Mouse (Mus musculus) liver, adult 2 months (tissue): ENCODE measurements around the gene Herc3.

Experiments
- CTCF ChIP-seq: fragments of 200-500 bp; IDR thresholded peaks from 2 replicates; pipeline ENCODE4 v1.5.1; 2011; ENCODE audit warnings: low read depth, low read length, control low read depth
- POLR2A ChIP-seq: fragments of 200-500 bp; IDR thresholded peaks from 2 replicates; pipeline ENCODE4 v1.6.1; 2011; ENCODE audit warnings: low read length, control low read depth; ENCODE audit not compliant: insufficient read depth; ENCODE audit errors: extremely low read depth

- no peak for TF ChIP-seq CTCF
- no peak for TF ChIP-seq POLR2A
These were observed 102.9 kb downstream of the Herc3 start for GRCm38 (mm10) chr6:58934144-58934543.
